Mouse (Mus musculus): Measurements from ENCODE around the gene Bhmt2. TPM values are rescaled to one million over a fixed set of nuclear protein-coding genes. Genes with fewer than 3 reads are reported as not detected.

Bhmt2 gene
- total RNA-seq, 2 experiments from 2014 or later, result 0.41 TPM

DNA sequence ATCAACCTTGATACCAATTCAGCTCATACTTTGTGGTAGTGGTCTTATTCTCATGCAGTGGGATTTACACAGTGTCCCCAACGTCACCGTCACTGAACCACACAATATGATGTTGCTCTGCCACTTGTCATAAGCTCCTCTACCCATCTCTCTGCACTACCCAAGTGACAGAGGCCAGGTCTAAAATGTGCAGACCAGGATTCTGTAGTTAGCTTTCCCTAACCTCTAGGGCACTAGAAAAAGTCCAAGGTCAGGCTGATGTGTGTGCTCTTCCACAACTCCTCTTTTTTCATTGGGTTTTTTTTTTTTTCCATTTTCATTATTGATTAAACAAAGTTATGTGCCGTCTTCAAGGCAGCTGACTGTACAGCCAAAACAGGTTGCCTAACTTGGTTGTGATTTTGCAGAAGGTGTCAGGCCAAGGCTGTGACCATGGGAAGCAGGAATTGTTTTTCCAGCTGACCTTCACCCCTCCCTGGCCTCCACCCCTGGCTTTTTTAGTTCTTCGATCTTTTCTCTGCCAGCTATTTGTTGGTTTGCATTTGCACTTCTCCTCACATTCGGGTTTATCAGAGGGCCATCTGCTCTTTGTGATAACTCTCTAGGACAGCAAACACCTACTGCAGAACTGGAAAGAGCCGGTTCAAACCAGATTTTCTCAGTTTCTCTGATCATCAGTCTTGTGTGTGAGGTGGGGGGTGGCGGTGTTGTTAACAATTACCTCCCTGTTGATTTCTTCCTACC, 25.5 kb downstream of the Bhmt2 start:
- no peak for DNase-seq (ENCODE audit: low spot score in 2 of 2)

DNA sequence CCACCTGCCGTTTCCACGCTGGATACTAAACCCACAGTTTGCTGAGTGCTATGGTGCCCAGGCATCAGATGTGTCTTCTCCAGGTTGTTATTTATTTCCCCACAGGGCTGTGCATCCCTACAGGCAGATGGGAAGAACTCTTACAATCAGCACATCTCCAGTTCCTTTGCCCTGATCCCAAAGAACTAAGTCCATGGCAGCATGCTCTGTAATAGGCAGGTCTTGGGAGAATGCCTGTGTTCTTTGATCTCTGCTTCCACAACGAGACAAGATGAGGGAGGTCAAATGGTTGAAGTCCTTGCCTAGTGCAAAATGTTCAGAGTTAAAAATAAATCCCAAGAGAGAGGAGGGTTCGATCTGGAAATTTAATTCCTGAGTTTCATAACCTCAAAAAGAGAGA, 34.5 kb downstream of the Bhmt2 start:
- DNase-seq (ENCODE audit: low spot score in 2 of 2), result no peak

DNA sequence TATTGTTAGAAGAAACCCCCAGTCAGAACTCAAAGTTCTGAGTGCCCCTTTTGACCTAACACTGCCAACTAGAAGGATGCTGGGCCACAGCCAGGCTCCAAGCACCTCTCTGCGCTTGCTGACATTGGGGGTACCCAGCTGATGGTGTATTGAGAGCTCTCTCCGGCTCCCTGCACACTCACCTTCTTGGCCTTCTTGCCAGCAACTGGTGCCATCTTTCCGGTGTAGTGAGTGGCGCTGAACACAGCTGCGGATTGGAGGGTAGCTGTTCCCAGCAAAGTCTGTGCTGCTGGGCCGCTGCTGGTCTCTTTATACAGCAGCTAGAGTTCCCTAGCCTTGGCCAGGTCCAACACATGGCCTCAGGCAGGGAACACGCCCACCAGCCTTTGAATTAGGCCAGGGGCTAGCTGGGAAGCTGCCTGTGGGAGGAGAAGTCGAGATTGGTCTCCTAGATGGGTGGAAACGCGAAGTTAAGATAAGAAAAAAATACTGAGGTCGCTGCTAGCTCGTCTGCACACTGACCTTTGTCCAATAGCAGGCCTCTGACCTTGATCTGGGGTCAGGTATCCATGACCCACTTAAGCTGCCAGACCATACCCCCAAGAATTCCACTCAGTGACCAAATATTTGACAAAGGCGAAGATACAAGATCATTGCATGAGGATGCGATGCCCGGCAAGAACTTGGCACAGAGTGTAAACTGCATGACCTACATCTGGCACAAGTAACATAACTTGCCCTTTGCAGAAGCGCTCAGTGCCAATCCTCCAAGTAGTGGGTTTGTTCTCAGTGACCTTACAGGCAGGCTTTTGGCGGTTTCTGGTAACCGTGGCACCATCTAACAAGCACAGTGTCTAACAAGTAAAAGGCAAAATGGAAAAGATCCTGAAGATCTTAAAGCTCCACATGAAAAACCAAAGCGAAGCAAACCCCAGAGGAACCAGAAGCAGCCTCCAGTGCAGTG, 36.5 kb downstream of the Bhmt2 start, which contains the start of gene Bhmt:
TSS of gene Bhmt (minus strand) at position 680 of the 964 bp plus-strand sequence.
- DNase-seq (ENCODE audit: low spot score in 2 of 2), result no peak

DNA sequence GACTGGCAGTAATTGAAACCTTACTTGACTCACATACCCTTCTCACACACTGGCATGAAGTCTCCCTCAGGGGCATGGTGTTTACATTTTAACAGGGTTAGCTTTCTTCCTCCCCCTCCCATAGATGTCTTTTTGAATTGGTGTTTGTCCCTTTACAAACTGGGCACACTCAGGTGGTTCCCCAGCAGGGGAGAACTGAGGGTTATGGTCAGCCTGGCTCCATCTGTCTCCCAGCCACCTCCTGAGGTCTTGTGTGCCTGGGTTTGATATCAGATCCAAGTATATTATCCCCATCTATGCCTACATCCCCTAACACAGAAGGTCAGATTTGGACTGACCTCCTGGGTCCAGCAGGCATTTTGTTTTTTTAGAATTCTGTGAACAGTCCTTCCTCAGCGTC, 37.5 kb downstream of the Bhmt2 start:
- DNase-seq (ENCODE audit: low spot score in 2 of 2), result no peak

DNA sequence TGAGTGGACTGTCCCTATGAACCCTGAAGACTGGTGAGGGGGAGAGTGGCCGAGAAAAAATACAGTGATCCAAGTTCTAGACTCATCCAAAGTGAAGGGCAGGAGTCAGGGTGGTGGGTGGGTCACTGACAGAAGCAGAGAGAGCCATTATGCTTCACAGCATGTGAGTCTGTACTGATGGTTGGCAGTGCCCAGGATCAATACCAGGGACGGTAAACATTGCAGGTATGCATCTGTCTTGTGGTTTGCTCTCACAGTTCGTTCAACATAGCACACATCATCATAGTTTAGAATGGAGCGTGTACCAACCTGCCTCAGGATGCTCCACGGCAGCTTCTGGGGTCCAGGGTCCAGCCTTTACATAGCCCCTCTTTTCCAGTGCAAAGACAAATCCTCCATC, 41.2 kb downstream of the Bhmt2 start:
- no peak for DNase-seq (ENCODE audit: low spot score in 2 of 2)

DNA sequence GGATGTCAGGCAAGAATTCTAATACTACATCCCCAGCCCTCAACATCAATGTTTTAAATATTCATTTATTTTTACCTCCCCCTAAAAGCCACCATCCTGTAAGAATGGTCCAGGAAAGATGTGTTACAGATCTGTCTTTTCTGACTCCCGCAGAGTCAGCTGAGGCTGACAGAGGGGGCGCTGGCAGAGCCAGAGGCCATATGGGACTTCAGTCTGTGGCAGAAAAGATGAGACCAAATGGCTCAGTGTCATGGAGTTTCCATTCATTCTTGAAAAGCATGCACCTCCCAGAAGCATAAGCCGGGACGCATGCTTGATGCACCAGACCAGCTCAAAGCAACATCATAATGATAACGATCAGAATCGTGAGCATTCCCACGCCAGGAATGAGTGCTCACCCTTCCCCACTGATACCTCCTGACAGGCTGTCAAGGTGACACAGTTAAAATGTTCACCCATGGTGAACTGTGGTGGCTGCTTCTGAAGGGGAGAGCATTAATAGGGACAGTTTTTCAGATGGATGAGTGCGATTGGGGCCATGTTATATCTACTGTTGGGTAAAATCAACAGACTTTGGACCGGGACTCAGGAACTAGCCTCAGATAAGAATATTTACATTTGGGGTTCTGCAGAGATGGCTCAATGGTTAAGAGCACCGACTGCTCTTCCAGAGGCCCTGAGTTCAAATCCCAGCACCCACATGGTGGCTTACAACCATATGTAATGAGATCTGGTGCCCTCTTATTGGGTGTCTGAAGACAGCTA, 43.0 kb downstream of the Bhmt2 start:
- peak in 1 of 2 experiments; percentile 80 for DNase-seq (ENCODE audit: low spot score in 2 of 2)

DNA sequence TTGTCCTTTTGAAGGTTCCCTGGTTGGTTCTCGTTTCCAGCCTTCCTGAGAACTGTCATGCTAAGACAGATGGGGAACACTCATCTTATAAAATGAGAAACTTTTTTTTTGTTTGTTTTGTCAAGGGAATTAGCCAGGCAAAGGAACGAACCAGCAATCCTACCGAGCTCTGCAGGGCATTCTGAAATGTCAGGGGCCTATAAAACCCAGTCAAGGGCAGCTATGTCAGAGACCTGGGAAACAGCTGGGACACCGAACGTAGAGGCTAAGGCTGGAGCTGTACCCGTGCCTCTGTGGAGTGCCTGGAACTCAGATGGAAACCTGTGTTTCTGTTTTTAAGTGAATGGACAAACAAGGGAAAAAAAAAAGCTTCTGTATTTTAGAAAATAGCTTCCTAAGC, 45.2 kb downstream of the Bhmt2 start:
- no peak for DNase-seq (ENCODE audit: low spot score in 2 of 2)

DNA sequence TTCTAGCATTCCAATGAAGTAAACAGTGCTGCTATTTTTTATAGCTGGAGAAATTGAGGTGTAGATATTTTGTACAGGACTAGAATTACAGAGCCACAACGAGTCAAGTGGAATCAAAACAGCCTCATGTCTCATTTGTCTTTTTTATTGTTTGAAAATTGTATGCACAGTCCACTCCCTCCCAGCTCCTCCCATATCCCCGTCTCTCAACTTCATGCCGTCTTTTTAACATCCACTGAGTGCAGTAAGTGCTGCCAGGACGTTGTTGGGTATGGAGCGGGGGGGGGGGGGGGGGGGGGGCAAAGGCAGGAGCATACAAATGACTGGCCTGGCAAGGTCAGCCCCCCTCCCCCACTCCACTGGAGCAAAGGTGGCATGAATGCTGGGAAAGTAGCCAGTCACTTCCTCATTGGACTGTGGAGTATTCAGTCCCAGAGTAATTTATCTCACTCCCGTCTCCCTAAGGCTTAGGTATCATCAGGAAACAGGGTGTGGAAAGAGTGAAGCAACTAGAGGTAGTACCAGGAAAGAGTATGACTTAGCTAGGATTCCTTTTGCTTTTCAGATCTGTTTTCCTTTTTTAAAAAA, 59.6 kb downstream of the Bhmt2 start:
- no peak for DNase-seq (ENCODE audit: low spot score in 2 of 2)

DNA sequence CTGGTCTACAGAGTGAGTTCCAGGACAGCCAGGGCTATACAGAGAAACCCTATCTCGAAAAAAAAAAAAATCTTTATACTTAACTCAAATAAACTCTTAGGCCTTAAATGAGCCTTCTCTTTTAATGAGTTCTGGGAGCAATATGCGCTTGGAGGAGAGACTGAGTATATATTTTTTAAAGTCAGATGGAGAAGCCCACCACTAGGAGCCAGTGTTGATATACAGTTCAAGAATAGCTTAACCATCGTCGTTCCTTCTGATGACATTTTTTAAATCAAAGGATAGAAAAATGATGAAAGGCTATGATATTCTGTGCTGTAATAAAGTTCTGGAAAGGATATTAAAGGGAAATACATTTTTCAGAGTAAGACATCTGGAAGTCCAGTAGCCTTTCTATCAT, 60.3 kb downstream of the Bhmt2 start:
- DNase-seq (ENCODE audit: low spot score in 2 of 2), result no peak

DNA sequence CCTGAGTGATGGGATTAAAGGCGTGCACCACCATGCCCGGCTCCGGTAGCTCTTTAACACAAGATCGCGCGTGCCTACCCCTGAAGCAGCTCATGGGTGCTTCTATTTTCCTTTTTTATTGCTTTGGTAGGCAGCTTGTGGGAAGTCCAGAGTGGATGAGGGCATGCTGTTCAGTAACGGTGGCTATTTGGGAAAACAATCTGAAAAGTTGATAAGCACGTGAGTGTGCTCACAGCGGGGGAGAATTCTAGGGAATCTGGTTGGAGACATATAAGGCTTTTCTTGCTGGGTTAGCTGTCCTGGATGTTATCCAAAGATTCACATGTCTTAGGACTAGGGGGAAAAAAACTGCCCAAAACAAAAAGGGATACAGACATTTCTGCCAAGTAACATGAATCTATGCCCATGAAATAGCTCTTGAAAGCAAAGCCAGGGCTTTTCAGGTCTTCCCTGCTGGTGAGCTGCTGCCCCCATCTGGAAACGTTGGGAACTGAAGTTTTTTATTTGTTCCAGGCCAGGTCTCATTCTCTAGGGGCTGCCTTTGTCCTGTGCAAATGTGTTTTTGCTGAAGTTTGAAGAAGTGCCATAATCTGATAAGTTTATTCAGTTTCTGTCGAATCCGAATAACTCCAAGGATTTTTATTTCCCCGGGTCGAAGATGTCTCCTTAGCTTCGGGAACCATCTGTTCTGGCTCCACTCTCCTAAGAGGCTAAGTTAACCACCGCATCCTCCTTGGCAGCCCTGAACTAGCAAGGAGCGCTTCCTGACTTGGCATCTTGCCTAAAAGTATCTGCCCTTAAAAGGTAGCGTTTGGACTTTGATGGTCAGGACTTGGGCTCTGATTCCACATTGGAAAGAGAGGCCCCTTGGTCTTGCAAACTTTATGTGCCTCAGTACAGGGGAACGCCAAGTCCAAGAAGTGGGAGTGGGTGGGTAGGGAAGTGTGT, 61.2 kb downstream of the Bhmt2 start:
- DNase-seq (ENCODE audit: low spot score in 2 of 2), result peak; percentile 83 to 91

DNA sequence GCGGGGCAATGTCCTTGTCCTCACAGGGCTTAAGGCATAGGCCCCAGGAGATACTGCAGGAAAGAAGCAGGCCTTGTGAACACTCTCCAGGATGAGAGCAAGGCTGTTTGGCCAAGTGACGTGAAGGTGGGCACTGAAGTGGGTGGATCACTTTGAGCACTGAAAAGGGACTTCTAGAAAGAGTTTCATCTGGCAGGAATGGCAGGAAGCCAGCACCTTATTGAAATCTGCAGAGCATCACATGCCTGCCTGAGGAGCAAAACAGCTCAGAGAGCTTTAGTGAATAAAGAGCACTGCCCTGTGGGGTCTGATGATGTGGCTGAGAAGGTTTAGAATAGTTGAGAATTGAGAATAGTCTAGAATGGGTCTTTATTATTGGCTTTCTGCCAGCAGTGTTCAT, 65.6 kb downstream of the Bhmt2 start:
- no peak for DNase-seq (ENCODE audit: low spot score in 2 of 2)

DNA sequence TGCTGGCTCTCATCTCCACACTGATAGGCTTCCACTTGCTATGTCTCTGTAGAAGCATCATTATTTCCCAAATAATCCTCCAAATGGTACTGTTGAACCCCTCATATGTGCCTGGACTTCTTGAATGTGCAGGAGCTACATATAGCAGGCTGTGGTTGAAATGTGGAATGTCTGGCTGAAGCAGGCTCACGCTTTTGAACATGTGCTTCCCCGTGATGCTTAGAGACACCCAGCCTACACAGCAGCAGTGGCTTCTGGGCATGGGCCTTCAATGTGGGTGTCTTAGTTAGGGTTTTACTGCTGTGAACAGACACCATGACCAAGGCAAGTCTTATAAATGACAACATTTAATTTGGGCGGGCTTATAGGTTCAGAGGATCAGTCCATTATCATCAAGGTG, 66.4 kb downstream of the Bhmt2 start:
- DNase-seq (ENCODE audit: low spot score in 2 of 2), result no peak

DNA sequence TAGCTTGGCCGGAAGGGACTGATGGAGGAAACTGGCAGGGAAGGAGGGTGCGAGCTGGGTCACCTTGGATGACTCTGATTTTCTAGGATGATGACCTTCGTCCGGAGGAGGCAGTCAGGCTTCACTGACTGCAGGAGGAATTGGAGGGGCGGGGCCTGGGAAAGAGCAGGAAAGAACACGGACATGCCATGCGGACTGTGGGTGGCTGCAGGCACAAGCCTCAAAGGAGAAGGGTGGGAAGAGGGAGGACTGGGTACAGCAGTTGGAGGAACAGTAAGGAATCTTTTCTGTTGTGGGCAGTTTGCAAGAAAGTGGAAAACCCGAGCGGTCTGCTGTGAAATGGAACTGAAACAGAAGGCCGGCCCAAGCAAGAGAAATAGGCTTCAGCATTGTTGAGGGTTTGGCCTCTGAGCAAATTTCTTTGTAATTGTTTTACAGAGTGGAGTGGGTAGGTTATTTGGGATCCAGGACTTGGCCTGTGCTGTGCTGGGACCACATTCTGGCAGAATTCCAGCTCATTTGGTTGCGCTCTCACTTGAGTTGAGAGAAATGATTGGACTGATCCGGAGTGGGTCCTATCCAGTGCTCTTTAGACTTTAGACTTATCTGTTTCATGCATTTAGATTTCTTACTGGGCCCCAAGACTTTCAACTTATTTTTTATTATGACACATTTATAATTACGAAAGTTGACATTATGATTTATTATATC, 67.1 kb downstream of the Bhmt2 start:
- peak in 1 of 2 experiments; percentile 44 for DNase-seq (ENCODE audit: low spot score in 2 of 2)

Other genes with a start within 250 kb of the Bhmt2 start
- 10 to 100 TPM; 43.8 to 44.6 TPM for gene Jmy, start 174.5 kb downstream of the Bhmt2 start, total RNA-seq (2021)
- gene Bhmt, start 36.3 kb downstream of the Bhmt2 start, total RNA-seq (2021), result under 1 TPM in 1 of 2 experiments, not detected in 1; 0.32 TPM
- under 1 TPM; 0.24 to 0.48 TPM for gene Dmgdh, start 131 bp upstream of the Bhmt2 start, total RNA-seq (2021)
- 100 to 1,000 TPM; 106 to 114 TPM for gene Arsb, start 97.3 kb upstream of the Bhmt2 start, total RNA-seq (2021)

Data from layer of hippocampus, postnatal 14 days (tissue).